Mouse (Mus musculus) induced T-regulatory cell, adult 2 months (primary cell): ENCODE results near the gene Bcl2l14.

Experiments
- DNase-seq: peaks from one replicate; pipeline ENCODE4 v3.0.0-alpha.2; 2012; ENCODE audit warnings: low read depth

The Bcl2l14 gene

DNA sequence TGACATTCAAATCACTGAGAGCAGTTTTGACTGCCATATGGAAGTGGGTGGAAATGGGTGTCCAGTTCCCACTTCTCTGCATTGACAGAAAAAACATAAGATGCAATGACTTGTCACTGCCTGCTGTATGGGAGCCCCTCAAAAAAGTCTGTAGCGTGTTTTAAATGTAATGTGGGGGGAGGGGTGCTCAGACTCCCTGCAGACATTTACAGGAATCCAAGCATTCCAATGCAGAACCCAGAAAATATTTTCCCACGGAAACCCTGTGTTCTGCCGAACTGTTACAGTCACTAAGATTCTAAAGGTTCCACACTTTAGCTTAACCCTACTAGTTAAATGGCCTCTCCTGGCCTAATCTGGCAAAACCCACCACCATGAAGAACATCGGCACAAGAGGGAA, at the start of gene Bcl2l14:
Gene Bcl2l14, plus strand, starts transcription at position 301 of the 400 bp plus-strand sequence.
- no peak for DNase-seq

GRCm38 (mm10) chr6:134348526-134349067, 47.5 kb upstream of the Bcl2l14 start:
- DNase-seq: peak; percentile 76

DNA sequence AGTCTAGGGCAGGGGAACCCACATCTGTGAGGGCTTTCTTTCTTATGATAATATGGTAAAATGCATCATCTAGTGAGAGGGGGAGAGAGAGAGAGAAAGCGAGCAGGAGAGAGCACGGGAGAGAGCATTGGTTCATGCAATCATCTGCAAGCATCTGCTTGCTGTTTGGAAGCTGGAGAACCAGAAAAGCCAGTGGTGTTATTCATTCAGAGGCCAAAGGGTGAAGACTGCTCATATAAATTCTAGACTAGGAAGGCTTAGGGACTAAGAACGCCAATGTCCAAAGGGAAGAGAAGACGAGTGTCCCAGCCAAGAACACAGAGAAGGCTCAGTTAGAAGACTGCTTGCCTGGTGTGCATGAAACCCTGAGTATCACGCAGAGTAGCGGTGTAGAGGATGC, 43.2 kb upstream of the Bcl2l14 start:
- DNase-seq: no peak

GRCm38 (mm10) chr6:134353751-134354150, 42.4 kb upstream of the Bcl2l14 start:
- DNase-seq: no peak

DNA sequence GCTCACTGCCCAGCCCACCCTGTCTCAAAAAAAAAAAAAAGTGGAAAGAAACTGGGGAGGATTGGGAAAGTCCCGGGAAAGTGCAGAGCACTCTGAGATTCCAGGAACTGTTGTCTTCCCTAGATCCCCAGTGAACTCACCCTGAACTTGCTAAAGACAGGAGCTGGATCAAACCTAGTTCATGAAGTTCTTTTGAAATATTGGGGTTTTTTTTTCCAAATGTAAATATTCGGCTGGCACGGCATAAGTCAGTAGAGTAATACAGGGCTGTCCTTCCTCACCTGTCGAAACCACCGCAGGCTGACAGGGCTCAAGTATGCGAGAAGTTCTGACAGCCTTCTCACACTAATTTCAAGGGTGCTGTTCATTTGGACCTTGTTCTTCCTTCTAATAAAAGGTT, 38.5 kb upstream of the Bcl2l14 start:
- DNase-seq: no peak

DNA sequence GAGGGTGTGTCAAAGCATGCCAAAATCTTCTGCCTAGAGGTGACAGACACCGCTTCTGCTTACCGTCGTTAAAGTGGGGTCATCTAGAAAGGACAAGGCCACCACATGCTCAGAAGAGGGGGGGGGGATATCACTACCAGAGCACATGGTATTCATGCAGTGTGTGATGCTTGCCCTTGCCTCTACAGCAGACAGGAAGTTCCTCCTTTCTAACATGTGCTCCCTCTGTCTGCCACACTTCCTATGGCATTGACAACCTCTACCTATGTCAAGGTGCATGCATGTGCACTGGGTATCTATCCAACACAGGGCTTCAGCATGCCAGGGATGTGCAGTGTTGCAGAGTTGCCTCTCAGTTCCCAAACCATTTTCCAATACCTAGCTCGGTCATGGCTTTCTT, 36.0 kb upstream of the Bcl2l14 start:
- no peak for DNase-seq

DNA sequence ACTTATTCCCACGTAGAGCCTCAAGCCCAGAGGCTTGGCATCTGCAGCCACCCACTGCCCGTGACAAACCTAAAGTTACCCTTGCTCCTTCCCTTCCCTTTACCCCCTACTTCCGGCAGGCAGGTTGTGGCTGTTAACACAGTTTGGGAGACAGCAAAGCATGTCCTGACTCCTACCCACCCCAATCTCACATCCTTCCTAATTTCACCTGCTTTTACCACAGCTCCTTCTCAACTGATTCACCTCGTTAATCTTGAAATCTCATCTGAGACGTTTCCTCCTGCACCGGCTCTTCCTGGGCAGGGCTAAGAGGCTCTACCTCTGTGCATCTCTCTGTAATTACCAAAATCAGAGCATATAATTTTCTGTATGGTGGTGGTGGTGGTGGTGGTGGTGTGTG, 31.5 kb upstream of the Bcl2l14 start:
- peak; percentile 82 for DNase-seq

GRCm38 (mm10) chr6:134365952-134366351, 30.2 kb upstream of the Bcl2l14 start:
- no peak for DNase-seq

DNA sequence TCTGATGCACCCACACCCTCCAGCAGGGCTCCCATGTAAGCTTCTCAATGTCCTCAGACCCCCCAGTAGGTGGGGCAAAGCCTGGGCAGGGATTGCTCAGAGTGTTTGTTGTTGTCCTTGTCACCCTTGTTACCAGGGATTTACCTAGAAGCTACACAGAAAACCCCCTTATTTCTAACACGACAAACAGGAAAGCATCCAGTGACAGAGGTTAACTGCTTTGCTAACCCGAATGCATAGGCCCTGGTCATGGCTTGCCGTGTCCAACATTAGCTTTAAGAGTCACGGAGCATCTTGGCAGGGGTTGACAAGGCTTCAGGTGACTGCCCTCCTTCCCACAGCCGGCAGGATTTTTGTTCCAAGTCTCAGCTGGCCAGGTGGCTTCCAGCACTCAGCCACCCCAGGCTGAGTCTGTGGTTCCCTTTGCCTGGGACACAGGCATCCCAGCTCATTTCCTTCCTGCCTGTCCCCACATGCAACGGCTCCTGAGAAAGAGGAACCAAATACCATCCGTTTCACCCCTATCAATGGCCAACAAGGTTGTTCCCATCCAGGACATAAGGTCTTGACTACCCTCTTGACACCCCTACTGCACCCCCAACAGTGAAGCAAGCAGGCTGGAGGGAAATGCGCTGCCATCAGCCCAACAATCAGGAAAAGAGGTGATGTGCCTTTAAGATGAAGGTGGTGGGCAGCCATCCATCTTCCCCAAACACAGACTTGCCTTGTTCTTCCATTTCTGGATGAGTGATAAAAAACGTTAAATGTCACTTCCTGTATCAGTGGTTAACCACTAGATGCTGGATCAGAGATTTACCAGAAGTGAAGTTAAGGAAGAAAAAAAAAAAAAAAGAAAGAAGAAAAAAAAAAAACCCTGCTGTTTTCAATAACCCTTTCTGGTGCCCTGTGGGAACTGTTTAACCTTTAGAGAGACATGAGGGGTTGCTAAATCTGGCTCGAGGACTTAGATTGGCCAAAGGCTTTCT, 29.5 kb upstream of the Bcl2l14 start:
- peak; percentile 79 for DNase-seq

DNA sequence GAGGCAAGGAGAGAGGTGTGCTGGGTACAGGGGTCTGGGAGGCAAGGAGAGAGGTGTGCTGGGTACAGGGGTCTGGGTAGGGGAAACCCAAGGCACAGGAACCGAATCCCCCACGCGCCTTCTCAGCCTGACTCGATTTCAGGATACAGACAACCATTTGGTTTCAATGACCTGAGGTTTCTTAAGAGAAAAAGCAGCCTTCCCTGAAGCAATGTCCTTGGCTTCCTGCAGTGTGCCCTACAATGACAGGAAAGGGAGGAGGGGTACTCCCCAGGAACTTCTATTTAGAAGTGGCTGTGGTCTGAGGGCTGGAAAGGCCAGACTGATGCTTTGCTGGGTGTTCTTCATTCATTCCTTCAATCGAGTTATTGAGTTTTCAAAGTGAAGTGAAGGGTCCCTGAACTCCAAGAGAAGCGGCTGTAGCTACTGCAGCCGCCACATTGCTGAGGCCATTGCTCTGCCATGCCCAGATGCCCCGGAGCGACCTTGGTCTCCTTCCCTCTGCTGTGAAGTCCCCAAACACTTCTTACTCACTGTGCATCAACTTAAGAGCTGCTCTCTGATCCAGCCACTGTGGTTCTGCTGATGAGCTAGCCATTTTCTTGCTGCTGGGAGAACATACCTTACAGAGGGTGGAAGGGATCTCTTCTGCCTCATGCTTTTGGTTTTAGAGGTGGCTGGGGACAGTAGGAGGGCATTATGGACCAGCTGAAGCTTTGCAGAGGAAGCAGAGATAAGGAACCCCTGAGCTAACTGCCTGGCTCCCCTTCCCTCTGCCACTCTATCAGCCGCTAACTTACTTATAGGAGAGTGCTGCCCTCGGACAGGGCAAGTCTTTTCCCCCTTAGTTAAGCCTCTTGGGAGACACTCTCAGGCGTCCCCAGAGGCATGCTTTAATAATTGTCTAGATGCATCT, 28.5 kb upstream of the Bcl2l14 start:
- no peak for DNase-seq

DNA sequence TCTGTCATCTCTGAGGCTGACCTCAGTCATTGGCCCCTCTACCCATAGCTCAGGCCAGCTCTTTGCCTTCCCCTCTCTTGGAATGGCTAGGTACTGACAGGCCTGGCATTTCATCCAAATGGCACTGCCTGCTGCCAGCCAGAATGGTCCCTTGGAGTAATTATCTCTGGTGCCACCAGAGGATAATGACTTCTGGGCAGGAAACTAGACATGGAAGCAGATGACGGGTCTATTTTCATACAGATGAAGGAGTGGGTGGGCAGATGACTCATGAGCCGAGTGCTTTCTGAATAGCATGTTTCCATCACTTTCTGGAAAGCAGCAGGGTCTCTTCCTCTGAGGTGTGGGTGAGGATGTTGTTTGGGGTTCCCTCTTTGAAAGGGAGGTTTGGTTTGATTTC, 23.2 kb upstream of the Bcl2l14 start:
- DNase-seq: peak; percentile 39

DNA sequence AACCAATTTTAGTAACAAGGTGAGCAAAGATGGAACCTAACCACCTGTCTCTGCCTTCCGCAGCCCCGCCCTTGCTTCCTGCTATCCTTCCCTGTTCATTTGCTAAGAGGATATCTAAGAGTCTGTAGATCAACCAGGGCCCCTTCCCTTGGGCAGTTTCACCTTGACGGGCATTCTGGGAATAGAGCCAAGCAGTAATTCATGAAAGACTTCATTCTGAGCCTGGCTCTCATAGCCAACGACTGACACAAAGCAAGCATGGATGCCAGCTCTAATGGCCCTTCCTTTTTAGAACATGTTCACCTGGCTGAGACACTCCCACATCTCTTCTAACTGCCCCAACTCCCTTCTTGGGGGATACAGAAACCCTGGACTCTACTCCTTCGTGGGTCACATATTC, 18.9 kb upstream of the Bcl2l14 start:
- DNase-seq: no peak

DNA sequence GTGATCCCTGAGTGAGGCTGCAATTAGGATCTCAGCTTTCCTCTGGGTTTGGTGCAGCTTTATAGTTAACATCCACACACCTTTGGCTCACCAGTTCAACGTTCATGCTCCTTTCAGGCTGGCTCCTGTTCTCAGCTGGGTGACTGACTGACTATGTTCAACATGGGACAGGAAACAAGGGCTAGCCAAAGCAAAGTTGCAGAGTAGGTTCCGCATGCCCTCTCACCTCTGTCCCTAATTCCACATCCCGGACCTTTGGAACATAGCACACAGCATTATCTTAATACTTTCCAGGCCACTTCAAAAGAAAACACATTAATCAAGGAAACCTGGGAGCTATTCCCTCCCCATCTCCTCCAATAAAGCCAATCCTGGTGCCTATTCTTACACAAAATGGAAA, 18.3 kb upstream of the Bcl2l14 start:
- no peak for DNase-seq

GRCm38 (mm10) chr6:134381462-134381861, 14.7 kb upstream of the Bcl2l14 start:
- no peak for DNase-seq

DNA sequence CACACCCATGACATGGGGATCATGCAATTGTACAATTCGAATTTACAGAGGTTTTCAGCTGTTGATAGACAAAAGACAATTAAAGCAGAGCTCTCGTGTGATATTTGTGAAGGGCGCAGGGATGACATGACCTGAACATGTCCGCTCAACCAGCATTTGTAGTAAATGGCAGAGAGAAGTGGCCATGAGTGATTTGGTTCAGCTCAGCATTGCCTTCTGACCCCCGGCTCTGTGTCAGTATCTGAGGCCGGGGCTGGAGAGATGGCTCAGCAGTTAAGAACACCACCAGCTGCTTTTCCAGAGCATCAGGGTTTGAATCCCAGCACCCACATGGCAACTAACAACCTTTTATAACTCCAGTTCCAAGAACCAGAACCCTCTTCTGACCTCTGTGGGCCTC, 10.2 kb upstream of the Bcl2l14 start:
- DNase-seq: no peak

DNA sequence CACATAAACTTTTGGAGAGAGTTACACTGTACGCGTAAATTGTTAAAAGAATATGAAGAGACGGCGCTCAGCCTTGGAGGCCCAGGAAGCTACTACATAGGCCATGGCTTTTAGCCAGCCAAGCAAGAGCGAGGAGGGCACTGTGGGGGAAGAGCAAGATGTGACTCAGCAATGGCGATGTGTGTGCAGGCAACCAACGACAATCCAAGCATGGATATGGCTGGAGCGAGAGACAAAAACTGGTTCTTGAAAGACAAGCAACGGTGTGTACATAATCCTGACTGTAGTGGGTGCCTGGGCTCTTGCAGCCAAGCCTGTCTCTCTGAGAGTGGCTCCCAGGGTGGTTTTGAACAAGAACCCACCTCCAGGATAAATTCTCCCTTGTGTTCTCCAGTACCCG, 8.7 kb upstream of the Bcl2l14 start:
- DNase-seq: no peak

GRCm38 (mm10) chr6:134388424-134389110, 7.6 kb upstream of the Bcl2l14 start:
- DNase-seq: no peak

DNA sequence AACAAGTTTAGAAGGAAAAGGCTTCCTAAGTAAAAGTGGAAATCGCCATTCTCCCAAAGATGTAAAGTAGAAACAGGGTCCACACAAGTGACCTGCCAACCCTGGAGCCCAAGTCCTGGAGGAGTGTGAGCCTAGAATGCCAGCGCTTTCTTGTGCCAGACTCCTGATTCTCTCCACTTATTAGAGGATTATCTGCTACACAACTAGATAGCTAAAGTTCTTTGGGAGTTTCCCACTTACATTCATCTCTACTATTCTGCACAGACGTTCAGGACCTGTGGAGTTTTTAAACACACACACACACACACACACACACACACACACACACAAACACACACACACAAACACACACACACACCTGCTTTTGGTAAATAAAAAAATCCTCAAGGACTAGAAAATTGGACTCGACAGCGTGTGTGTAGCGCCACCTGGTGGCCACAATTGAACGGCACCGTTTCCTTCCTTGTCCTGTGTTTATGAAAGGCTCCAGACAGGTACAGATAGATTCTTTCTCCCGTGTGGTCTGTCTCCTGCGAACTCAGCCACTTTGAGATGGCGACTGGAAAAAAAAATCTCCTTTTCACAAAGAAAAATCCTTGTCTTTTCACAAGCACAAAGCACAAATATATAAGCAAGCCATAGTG, 6.7 kb upstream of the Bcl2l14 start:
- DNase-seq: peak; percentile 90

- no peak for DNase-seq
Observed at GRCm38 (mm10) chr6:134389917-134390316, 6.2 kb upstream of the Bcl2l14 start.

- no peak for DNase-seq
Observed at GRCm38 (mm10) chr6:134390837-134391236, 5.3 kb upstream of the Bcl2l14 start.
